Mouse (Mus musculus) stomach, embryonic 16.5 days (tissue): Measurements from ENCODE around the gene B4galnt1. TPM values are rescaled to one million over a fixed set of nuclear protein-coding genes. Genes with fewer than 3 reads are reported as not detected.

Experiments
- ATAC-seq: fragments of 200-750 bp; cut with Nextera tagmentation; 2 replicates; pipeline ENCODE4 v1.8.0; 2017; ENCODE audit warnings: moderate number of reproducible peaks, moderate TSS enrichment; ENCODE audit not compliant: insufficient read depth, low FRiP score
- H3K27ac ChIP-seq: fragments of 300-500 bp; sonication (generic); 2 replicates; pipeline ENCODE4 v1.5.1; 2014; ENCODE audit warnings: low read length
- H3K27me3 ChIP-seq: fragments of 300-500 bp; sonication (generic); 2 replicates; pipeline ENCODE4 v1.6.1; 2014; ENCODE audit warnings: low read length, control low read depth, mixed read lengths; ENCODE audit not compliant: control insufficient read depth, insufficient read depth
- H3K36me3 ChIP-seq: fragments of 300-500 bp; sonication (generic); 2 replicates; pipeline ENCODE4 v1.6.1; 2014; ENCODE audit warnings: low read length; ENCODE audit not compliant: control insufficient read depth, insufficient read depth
- H3K4me1 ChIP-seq: fragments of 300-500 bp; sonication (generic); 2 replicates; pipeline ENCODE4 v1.6.1; 2014; ENCODE audit warnings: low read length, control low read depth, mixed read lengths; ENCODE audit not compliant: control insufficient read depth, insufficient read depth
- H3K4me2 ChIP-seq: fragments of 300-500 bp; sonication (generic); 2 replicates; pipeline ENCODE4 v1.6.1; 2014; ENCODE audit warnings: low read depth, low read length, mixed read lengths
- H3K4me3 ChIP-seq: fragments of 300-500 bp; sonication (generic); replicated peaks from 2 replicates; pipeline ENCODE4 v1.5.1; 2014; ENCODE audit warnings: mild to moderate bottlenecking, low read length
- H3K9ac ChIP-seq: fragments of 300-500 bp; sonication (generic); 2 replicates; pipeline ENCODE4 v1.6.1; 2014; ENCODE audit warnings: low read length
- H3K9me3 ChIP-seq: fragments of 300-500 bp; sonication (generic); replicated peaks from 2 replicates; pipeline ENCODE4 v1.6.1; 2016; ENCODE audit warnings: low read length, control low read depth; ENCODE audit not compliant: control insufficient read depth
- WGBS: fragments of 180-500 bp; shearing (Covaris S2); extraction: QIAGEN DNeasy Blood & Tissue Kit; methylation state at CpG from one replicate; pipeline ENCODE4 v1.1.7; 2014; 5-methylcytosine and 5-hydroxymethylcytosine counted together
- polyA plus RNA-seq: library from polyadenylated mRNA; unstranded; fragments of >200 nt; fragmentation: Nextera tagmentation; extraction: Ambion mirVana; gene quantifications from 2 replicates; pipeline ENCODE4 v1.2.1, GENCODE M21; 2015

The B4galnt1 gene
- polyA plus RNA-seq, 1 experiment from 2014 or later = 29.3 TPM

GRCm38 (mm10) chr10:127137896-127138295 lies 27.1 kb upstream of the B4galnt1 start:
- no peak overlapping the region; the same call in 1 of the 2 replicates for H3K27ac ChIP-seq
- no peaks in the 10 kb centered on the region for H3K9me3 ChIP-seq
- H3K36me3 ChIP-seq = no peaks in the 10 kb centered on the region
- no peak overlapping the region for H3K9ac ChIP-seq
- H3K4me3 ChIP-seq = no peak overlapping the region
- no peaks in the 10 kb centered on the region for H3K27me3 ChIP-seq
- WGBS = 67% methylated on average over 3 of the region's 3 CpGs
- H3K4me1 ChIP-seq = peaks cover 7% of the 10 kb centered on the region; the same call in 1 of the 2 replicates
- no peak for ATAC-seq
- H3K4me2 ChIP-seq = no peak overlapping the region

DNA sequence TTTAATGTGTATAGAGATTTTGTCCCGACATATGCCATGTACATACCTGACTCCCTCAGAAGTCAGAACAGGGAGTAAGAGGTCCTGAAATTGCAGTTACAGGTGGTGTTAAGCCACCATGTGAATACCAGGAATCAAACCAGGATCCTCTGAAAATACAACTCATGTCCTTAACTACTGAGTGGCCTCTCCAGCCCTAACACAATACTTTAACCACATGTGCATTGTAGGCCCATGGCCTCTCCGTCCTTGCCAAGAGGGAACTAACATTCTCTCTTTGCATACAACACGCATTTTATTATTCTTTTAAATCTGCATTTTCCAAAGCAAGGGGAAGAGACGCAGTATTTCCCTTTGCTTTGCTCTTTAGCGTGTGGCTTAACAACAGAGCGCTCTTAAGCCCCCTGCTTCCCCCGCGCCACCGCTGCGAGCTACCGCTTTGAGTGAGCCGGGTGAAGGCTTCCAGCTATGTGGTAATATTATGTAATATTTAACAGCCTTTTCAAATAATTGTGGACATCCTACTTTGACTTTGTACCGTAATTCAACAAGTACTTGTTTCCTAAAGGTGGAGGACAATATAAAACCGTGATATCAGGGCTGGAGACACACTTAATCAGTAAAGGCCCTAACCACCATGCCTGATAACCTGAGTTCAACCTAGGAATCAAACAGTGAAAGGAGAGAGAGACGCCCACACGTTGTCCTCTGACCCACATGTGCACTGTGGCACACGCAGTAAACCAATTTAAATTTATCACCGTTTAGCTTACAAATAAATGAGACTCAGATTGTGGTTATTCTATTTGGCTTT lies 26.5 kb upstream of the B4galnt1 start:
- Histone ChIP-seq H3K4me2 (no peak overlapping the region), H3K36me3 (no peaks in the 10 kb centered on the region), H3K4me1 (peaks cover 7% of the 10 kb centered on the region; the same call in 1 of the 2 replicates), H3K9ac (no peak overlapping the region), H3K27ac (peak overlapping the region; percentile 65; the same call in 1 of the 2 replicates), H3K9me3 (no peaks in the 10 kb centered on the region), H3K4me3 (no peak overlapping the region), H3K27me3 (no peaks in the 10 kb centered on the region)
- peak; percentile 84 for ATAC-seq
- WGBS = 62% methylated on average over 18 of the region's 18 CpGs

GRCm38 (mm10) chr10:127140971-127141370 lies 24.1 kb upstream of the B4galnt1 start:
- no peaks in the 10 kb centered on the region for H3K9me3 ChIP-seq
- no peaks in the 10 kb centered on the region for H3K4me1 ChIP-seq
- no peaks in the 10 kb centered on the region for H3K27me3 ChIP-seq
- ATAC-seq = no peak
- no peak overlapping the region for H3K27ac ChIP-seq
- WGBS = 76% methylated on average over 11 of the region's 11 CpGs
- no peaks in the 10 kb centered on the region for H3K36me3 ChIP-seq
- H3K9ac ChIP-seq = no peak overlapping the region
- no peak overlapping the region for H3K4me2 ChIP-seq
- H3K4me3 ChIP-seq = no peak overlapping the region

- Histone ChIP-seq H3K27me3 (no peaks in the 10 kb centered on the region), H3K36me3 (no peaks in the 10 kb centered on the region), H3K27ac (no peak overlapping the region), H3K4me2 (no peak overlapping the region), H3K9ac (no peak overlapping the region), H3K4me3 (no peak overlapping the region), H3K9me3 (no peaks in the 10 kb centered on the region), H3K4me1 (no peaks in the 10 kb centered on the region)
- no peak for ATAC-seq
- 54% methylated on average over 8 of the region's 8 CpGs for WGBS
Measured at GRCm38 (mm10) chr10:127141500-127141899, 23.5 kb upstream of the B4galnt1 start.

DNA sequence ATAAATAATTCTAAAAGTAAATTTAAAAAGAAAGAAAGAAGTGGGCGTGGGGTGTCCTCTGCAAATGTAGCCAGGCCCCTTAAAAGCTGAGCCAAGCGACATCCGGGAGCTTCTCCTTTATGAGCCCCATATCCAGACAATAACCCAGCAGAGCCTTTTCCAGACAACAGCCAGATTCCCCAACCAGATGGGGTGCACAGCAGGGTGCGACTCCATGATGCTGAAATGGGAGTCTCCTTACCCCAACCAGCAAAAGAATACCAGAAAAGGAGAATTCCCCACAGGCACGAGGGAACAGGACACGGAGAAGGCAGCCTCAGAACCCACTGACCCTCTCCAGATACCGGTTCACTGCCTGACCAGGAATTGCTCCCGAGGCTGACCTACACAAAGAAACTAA lies 21.8 kb upstream of the B4galnt1 start:
- no peaks in the 10 kb centered on the region for H3K9me3 ChIP-seq
- no peak for ATAC-seq
- 89% methylated on average over 8 of the region's 8 CpGs for WGBS
- no peaks in the 10 kb centered on the region for H3K4me1 ChIP-seq
- no peak overlapping the region for H3K4me3 ChIP-seq
- no peaks in the 10 kb centered on the region for H3K27me3 ChIP-seq
- H3K4me2 ChIP-seq = no peak overlapping the region
- no peak overlapping the region for H3K9ac ChIP-seq
- H3K36me3 ChIP-seq = no peaks in the 10 kb centered on the region
- H3K27ac ChIP-seq = no peak overlapping the region

DNA sequence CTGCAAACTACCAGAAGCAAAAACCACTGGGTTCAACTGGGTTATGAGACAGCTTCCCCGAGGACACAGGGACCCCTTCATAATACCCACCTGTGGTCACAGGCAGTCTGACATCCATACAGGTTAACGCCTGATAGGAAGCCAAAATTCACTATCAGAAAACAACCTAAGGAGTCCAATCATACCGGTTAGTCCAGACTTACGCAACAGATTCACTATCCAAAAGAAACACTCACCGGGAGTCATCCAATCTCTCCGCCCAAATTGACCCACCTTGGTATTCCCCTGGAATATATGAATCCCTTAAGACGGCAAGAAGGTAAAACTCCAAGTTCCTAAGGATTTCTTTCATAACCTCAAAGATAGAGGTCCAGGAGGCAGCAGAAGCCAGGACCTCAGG lies 20.5 kb upstream of the B4galnt1 start:
- no peaks in the 10 kb centered on the region for H3K9me3 ChIP-seq
- 81% methylated on average over 7 of the region's 7 CpGs for WGBS
- no peak for ATAC-seq
- no peaks in the 10 kb centered on the region for H3K36me3 ChIP-seq
- H3K27me3 ChIP-seq = no peaks in the 10 kb centered on the region
- no peak overlapping the region for H3K4me3 ChIP-seq
- no peak overlapping the region for H3K9ac ChIP-seq
- H3K4me2 ChIP-seq = no peak overlapping the region
- no peak overlapping the region for H3K27ac ChIP-seq
- no peaks in the 10 kb centered on the region for H3K4me1 ChIP-seq

- Histone ChIP-seq H3K27ac (no peak overlapping the region), H3K27me3 (no peaks in the 10 kb centered on the region), H3K4me3 (no peak overlapping the region), H3K4me2 (no peak overlapping the region), H3K4me1 (no peaks in the 10 kb centered on the region), H3K9ac (no peak overlapping the region), H3K9me3 (no peaks in the 10 kb centered on the region), H3K36me3 (no peaks in the 10 kb centered on the region)
- ATAC-seq = no peak
- WGBS = 75% methylated on average over 5 of the region's 5 CpGs
Measured at GRCm38 (mm10) chr10:127145303-127145702, 19.7 kb upstream of the B4galnt1 start.

DNA sequence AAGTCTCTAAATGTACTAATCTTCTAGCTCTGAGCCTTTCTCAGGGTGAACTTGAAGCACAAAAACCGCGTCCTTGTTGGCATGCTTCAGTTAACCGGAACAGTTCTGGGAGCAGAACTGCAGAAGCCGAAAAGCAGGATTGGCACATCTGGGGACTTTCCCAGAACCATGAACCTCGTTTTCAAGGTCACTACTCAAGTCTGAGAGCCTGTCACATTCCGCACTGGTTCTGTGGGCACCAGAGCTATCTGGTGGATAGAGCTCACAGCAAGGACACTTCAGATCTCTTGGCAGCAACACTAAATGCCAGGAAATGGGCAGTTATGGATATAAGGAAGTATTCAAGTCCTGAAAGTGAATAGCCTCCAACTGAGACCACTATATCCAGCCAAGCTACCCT lies 17.9 kb upstream of the B4galnt1 start:
- no peak overlapping the region for H3K4me3 ChIP-seq
- H3K4me2 ChIP-seq = no peak overlapping the region
- no peaks in the 10 kb centered on the region for H3K4me1 ChIP-seq
- H3K27me3 ChIP-seq = no peaks in the 10 kb centered on the region
- H3K27ac ChIP-seq = no peak overlapping the region
- no peaks in the 10 kb centered on the region for H3K36me3 ChIP-seq
- no peaks in the 10 kb centered on the region for H3K9me3 ChIP-seq
- ATAC-seq = no peak
- WGBS = 75% methylated on average over 6 of the region's 6 CpGs
- H3K9ac ChIP-seq = no peak overlapping the region

GRCm38 (mm10) chr10:127150471-127150872 lies 14.6 kb upstream of the B4galnt1 start:
- no peak for ATAC-seq
- H3K4me2 ChIP-seq = no peak overlapping the region
- H3K27ac ChIP-seq = no peak overlapping the region
- H3K9me3 ChIP-seq = no peaks in the 10 kb centered on the region
- no peak overlapping the region for H3K4me3 ChIP-seq
- no peaks in the 10 kb centered on the region for H3K27me3 ChIP-seq
- no peaks in the 10 kb centered on the region for H3K4me1 ChIP-seq
- no peak overlapping the region for H3K9ac ChIP-seq
- WGBS = 68% methylated on average over 4 of the region's 4 CpGs
- H3K36me3 ChIP-seq = no peaks in the 10 kb centered on the region
